Mouse (Mus musculus) embryonic facial prominence, embryonic 14.5 days (tissue): Measurements from ENCODE around the gene Sytl4. TPM values are rescaled to one million over a fixed set of nuclear protein-coding genes. Genes with fewer than 3 reads are reported as not detected.

Experiments used
- ATAC-seq: fragments of 200-750 bp; cut with Nextera tagmentation; 2 replicates; pipeline ENCODE4 v1.8.0; 2017; ENCODE audit warnings: low read depth, moderate number of reproducible peaks, moderate TSS enrichment
- DNase-seq: peaks from one replicate; pipeline ENCODE4 v3.0.0-alpha.2; 2015; ENCODE audit warnings: low spot score
- H3K27ac ChIP-seq: fragments of 300-500 bp; sonication (generic); replicated peaks from 2 replicates; pipeline ENCODE4 v1.5.1; 2014; ENCODE audit warnings: low read depth, mild to moderate bottlenecking, low read length, moderate library complexity
- H3K27me3 ChIP-seq: fragments of 300-500 bp; sonication (generic); replicated peaks from 2 replicates; pipeline ENCODE4 v1.6.1; 2014; ENCODE audit warnings: low read length; ENCODE audit not compliant: control insufficient read depth, insufficient read depth
- H3K36me3 ChIP-seq: fragments of 300-500 bp; sonication (generic); 2 replicates; pipeline ENCODE4 v1.6.1; 2014; ENCODE audit warnings: low read length, mixed read lengths; ENCODE audit not compliant: control insufficient read depth, insufficient read depth
- H3K4me1 ChIP-seq: fragments of 300-500 bp; sonication (generic); 2 replicates; pipeline ENCODE4 v1.6.1; 2014; ENCODE audit warnings: antibody characterized with exemption, low read length; ENCODE audit not compliant: control insufficient read depth, insufficient read depth
- H3K4me2 ChIP-seq: fragments of 300-500 bp; sonication (generic); 2 replicates; pipeline ENCODE4 v1.6.1; 2014; ENCODE audit warnings: low read depth, mild to moderate bottlenecking, low read length, moderate library complexity, mixed read lengths
- H3K4me3 ChIP-seq: fragments of 300-500 bp; sonication (generic); 2 replicates; pipeline ENCODE4 v1.5.1; 2014; ENCODE audit warnings: low read depth, mild to moderate bottlenecking, low read length
- H3K9ac ChIP-seq: fragments of 300-500 bp; sonication (generic); 2 replicates; pipeline ENCODE4 v1.6.1; 2014; ENCODE audit warnings: low read depth, mild to moderate bottlenecking, low read length, moderate library complexity, mixed read lengths
- H3K9me3 ChIP-seq: fragments of 300-500 bp; sonication (generic); 2 replicates; pipeline ENCODE4 v1.6.1; 2016; ENCODE audit warnings: low read length; ENCODE audit not compliant: control insufficient read depth
- WGBS: fragments of 180-500 bp; shearing (Covaris S2); extraction: QIAGEN DNeasy Blood & Tissue Kit; methylation state at CpG from one replicate; pipeline ENCODE4 v1.1.7; 2014; 5-methylcytosine and 5-hydroxymethylcytosine counted together
- polyA plus RNA-seq: library from polyadenylated mRNA; unstranded; fragments of >200 nt; fragmentation: Nextera tagmentation; extraction: Ambion mirVana; gene quantifications from 2 replicates; pipeline ENCODE4 v1.2.1, GENCODE M21; 2014

Gene Sytl4
- polyA plus RNA-seq, 1 experiment from 2014 or later, result 5.0 TPM

DNA sequence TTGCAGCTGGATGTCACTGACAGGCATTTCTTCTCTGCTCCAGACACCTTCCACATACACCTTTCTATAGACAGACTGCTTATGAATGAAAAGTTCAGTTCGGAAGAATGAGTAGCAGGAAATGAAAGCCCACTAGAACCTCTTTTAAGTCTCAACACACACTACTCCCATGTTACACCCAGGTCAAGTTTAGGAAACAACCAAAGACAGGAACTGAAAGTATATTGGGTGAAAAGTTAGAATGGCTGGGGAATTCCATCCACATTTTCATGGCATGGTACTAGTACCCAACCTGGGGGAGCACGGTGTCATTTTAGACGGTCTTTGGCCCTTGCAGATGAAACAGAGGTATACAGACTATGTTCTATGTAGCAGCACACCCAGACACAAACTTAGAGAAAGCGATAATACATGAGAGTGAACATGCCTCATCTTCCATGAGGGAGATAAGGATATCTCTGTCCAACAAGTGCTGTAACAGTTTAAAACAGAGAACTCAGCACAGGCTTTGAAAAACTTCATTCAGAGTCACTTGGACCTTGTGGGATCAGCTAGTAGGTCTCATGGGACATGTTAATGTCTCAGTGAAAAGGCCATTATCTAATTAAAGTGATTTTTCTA, 44.9 kb downstream of the Sytl4 start:
- ATAC-seq (no peak), DNase-seq (no peak)
- WGBS, result 80% methylated on average over 4 of the region's 4 CpGs
- no peaks in the 10 kb centered on the region for H3K36me3 ChIP-seq
- no peak overlapping the region for H3K27ac ChIP-seq
- H3K27me3 ChIP-seq, result peaks cover 5% of the 10 kb centered on the region
- H3K9ac ChIP-seq, result no peak overlapping the region
- no peaks in the 10 kb centered on the region for H3K9me3 ChIP-seq
- no peak overlapping the region for H3K4me3 ChIP-seq
- H3K4me2 ChIP-seq, result no peak overlapping the region
- H3K4me1 ChIP-seq, result no peaks in the 10 kb centered on the region

GRCm38 (mm10) chrX:133931302-133932013, 50.2 kb downstream of the Sytl4 start:
- H3K4me2 ChIP-seq, result no peak overlapping the region
- H3K9ac ChIP-seq, result no peak overlapping the region
- no peaks in the 10 kb centered on the region for H3K9me3 ChIP-seq
- no peaks in the 10 kb centered on the region for H3K4me1 ChIP-seq
- H3K36me3 ChIP-seq, result no peaks in the 10 kb centered on the region
- WGBS, result 59% methylated on average over 12 of the region's 12 CpGs
- ATAC-seq, result no peak
- H3K27me3 ChIP-seq, result no peaks in the 10 kb centered on the region; the same call in 1 of the 2 replicates
- DNase-seq, result peak; percentile 56
- H3K4me3 ChIP-seq, result no peak overlapping the region
- no peak overlapping the region for H3K27ac ChIP-seq

DNA sequence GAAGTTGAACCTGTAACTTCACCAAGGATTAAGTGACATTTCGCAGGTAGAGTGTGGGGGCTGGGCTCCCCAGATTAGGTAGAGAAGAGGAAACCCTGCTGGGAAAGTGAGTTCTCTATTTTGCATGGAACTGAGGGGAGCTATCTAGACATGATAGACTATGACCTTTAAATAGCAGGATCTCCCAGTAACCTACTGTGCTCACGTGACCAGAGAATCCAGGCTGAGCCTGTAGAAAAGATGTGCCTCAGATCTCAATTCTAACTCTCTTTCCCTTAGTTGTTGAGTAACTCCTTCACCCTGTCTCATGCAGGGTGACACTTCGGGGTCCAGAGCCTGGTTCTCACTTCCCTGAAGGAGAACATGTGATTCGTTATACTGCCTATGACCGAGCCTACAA, 54.9 kb downstream of the Sytl4 start:
- ATAC-seq (no peak), DNase-seq (no peak)
- Histone ChIP-seq H3K4me2 (no peak overlapping the region), H3K27ac (no peak overlapping the region), H3K4me1 (no peaks in the 10 kb centered on the region), H3K36me3 (no peaks in the 10 kb centered on the region), H3K9ac (no peak overlapping the region), H3K27me3 (no peaks in the 10 kb centered on the region; the same call in 1 of the 2 replicates), H3K4me3 (no peak overlapping the region), H3K9me3 (no peaks in the 10 kb centered on the region)
- 80% methylated on average over 5 of the region's 5 CpGs for WGBS

DNA sequence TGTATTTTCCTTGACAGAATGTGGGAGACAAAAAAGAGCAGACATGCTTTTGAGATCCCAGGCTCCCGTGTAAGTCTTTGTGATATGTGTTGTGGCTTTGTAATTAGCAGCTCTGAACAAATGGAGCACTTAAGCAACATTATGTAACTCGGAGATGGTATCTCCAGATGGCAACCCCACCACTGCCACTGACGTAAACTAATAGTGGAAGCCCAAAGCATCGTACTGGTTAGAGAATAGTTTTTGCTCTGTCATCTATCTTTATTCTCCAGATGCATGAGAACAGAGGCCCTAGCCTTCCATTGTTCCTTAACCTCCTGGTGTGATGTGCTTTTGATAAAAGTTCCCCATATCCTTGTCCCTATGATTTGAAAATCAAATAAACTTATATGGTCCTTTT, 60.4 kb downstream of the Sytl4 start:
- 0 out of 2 replicates have a peak, but pooled peaks cover 3% of the 10 kb centered on the region for H3K27me3 ChIP-seq
- H3K9ac ChIP-seq, result no peak overlapping the region
- no peak overlapping the region for H3K4me3 ChIP-seq
- ATAC-seq (no peak), DNase-seq (no peak)
- H3K4me2 ChIP-seq, result no peak overlapping the region
- no peaks in the 10 kb centered on the region for H3K4me1 ChIP-seq
- no peaks in the 10 kb centered on the region for H3K36me3 ChIP-seq
- no peak overlapping the region for H3K27ac ChIP-seq
- WGBS, result 59% methylated on average over 4 of the region's 4 CpGs
- no peaks in the 10 kb centered on the region for H3K9me3 ChIP-seq

DNA sequence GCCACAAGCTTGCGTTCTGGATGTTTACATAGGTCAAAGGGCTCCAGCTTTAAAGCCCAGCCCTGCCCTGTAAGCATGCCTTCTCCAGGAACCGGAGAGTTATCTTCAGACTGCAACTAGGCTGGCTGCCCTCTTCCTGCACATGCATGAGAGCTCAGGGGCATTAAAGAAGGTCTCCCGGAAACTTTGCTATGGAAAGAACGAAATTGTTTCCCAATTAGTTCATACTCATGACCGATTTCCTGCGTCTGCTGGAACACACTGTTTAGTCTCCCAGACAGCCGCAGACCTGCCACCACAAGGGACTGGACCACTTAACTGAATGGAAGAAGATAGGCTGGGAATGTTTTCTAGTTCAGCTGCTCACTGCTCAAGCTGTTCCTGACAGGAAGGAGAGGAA, 67.4 kb downstream of the Sytl4 start:
- Histone ChIP-seq H3K4me2 (no peak overlapping the region), H3K36me3 (no peaks in the 10 kb centered on the region), H3K9me3 (no peaks in the 10 kb centered on the region), H3K27ac (peak overlapping the region; percentile 52; the same call in 1 of the 2 replicates), H3K4me1 (peaks cover 11% of the 10 kb centered on the region; the same call in 1 of the 2 replicates), H3K9ac (no peak overlapping the region), H3K4me3 (no peak overlapping the region), H3K27me3 (0 out of 2 replicates have a peak, but pooled peaks cover 9% of the 10 kb centered on the region)
- WGBS, result 36% methylated on average over 7 of the region's 7 CpGs
- 0 out of 2 replicates have a peak, but pooled peaks have one; percentile 23 for ATAC-seq
- peak; percentile 67 for DNase-seq

DNA sequence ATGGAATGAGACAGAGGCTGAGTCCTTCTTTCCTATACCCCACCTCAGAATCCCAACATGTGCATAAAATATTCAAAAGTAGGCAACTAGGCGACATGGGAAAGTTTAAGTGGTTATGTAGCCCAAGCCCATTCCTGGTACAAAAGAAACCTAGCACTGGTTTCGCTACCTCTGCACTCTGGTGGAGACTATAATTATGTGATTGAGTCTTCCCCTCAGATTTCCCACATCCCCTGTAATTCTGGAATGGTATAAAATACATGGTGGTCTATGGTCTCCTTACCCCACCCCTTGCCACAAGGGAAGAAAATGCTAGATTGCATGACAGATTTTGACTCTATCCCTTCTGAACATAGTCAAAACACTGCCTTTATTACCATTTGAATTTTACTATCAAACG, 68.6 kb downstream of the Sytl4 start:
- WGBS, result 76% methylated on average over 3 of the region's 3 CpGs
- ATAC-seq, result no peak; the same call in 1 of the 2 replicates
- H3K27me3 ChIP-seq, result 0 out of 2 replicates have a peak, but pooled peaks cover 9% of the 10 kb centered on the region
- no peak overlapping the region for H3K27ac ChIP-seq
- H3K9me3 ChIP-seq, result no peaks in the 10 kb centered on the region
- no peak overlapping the region for H3K9ac ChIP-seq
- DNase-seq, result peak; percentile 24
- peaks cover 11% of the 10 kb centered on the region; the same call in 1 of the 2 replicates for H3K4me1 ChIP-seq
- no peak overlapping the region for H3K4me3 ChIP-seq
- H3K36me3 ChIP-seq, result no peaks in the 10 kb centered on the region
- no peak overlapping the region for H3K4me2 ChIP-seq

- Histone ChIP-seq H3K36me3 (no peaks in the 10 kb centered on the region), H3K27me3 (0 out of 2 replicates have a peak, but pooled peaks cover 9% of the 10 kb centered on the region), H3K9me3 (no peaks in the 10 kb centered on the region), H3K9ac (no peak overlapping the region), H3K4me1 (peaks cover 11% of the 10 kb centered on the region; the same call in 1 of the 2 replicates), H3K4me3 (no peak overlapping the region), H3K4me2 (peak overlapping the region; percentile 3; the same call in 1 of the 2 replicates), H3K27ac (peak overlapping the region; percentile 68)
- WGBS, result 36% methylated on average over 10 of the region's 10 CpGs
- peak; percentile 89 for DNase-seq
- peak; percentile 86 for ATAC-seq
Observed at GRCm38 (mm10) chrX:133911397-133912103, 70.1 kb downstream of the Sytl4 start.

DNA sequence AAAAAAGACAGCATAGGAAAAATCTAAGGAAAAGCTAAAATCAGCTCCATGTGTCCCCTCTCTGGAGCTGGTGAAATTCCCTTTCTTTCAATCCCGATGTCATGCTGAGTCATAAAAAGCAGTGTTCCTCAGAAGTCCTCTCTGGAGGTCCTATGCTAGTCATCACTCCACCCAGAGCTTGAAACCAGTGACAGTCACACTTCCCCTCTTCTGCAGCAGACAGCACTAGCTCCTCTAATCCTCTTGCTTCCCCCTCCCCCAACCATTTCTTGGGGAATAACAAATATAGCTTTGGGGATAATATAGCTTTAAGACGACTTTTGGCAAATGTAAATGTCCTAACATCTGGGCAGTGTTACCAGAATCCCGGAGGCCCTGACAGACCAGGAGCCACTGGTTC, 73.4 kb downstream of the Sytl4 start, which contains the start of gene Srpx2:
TSS of gene Srpx2 (plus strand) at position 166 of the 400 bp plus-strand sequence.
- H3K27me3 ChIP-seq, result 0 out of 2 replicates have a peak, but pooled peaks cover 5% of the 10 kb centered on the region
- no peak within 1 kb of the TSS for H3K9ac ChIP-seq
- H3K4me3 ChIP-seq, result 0 out of 2 replicates have a peak within 1 kb of the TSS, but pooled peaks have one; percentile 8
- 30% methylated on average over 3 of the region's 3 CpGs for WGBS
- DNase-seq (peak; percentile 37), ATAC-seq (no peak)
- no peaks in the 10 kb centered on the region for H3K9me3 ChIP-seq
- 0 out of 2 replicates have a peak within 1 kb of the TSS, but pooled peaks have one; percentile 15 for H3K4me2 ChIP-seq
- no peaks in the 10 kb centered on the region for H3K36me3 ChIP-seq
- no peaks in the 10 kb centered on the region for H3K4me1 ChIP-seq
- H3K27ac ChIP-seq, result no peak within 1 kb of the TSS
